Mouse (Mus musculus): Measurements from ENCODE around the gene Snw1. TPM values are rescaled to one million over a fixed set of nuclear protein-coding genes. Genes with fewer than 3 reads are reported as not detected.

Snw1 gene
- total RNA-seq, 2 experiments from 2014 or later = 15.9 to 55.0 TPM

Other genes starting within 250 kb of the Snw1 start
- not detected in 2 replicates for gene Noxred1, start 233.5 kb downstream of the Snw1 start, total RNA-seq (2015; ENCODE audit: low replicate concordance)
- gene Noxred1, start 233.5 kb downstream of the Snw1 start, total RNA-seq (2017; ENCODE audit: low replicate concordance) = not detected in 2 replicates
- 2.5 and 5.4 TPM in 2 replicates for gene Vipas39, start 206.0 kb downstream of the Snw1 start, total RNA-seq (2015; ENCODE audit: low replicate concordance)
- gene Vipas39, start 206.0 kb downstream of the Snw1 start, total RNA-seq (2017; ENCODE audit: low replicate concordance) = 1.4 and 9.1 TPM in 2 replicates
- gene Ahsa1, start 205.8 kb downstream of the Snw1 start, total RNA-seq (2015; ENCODE audit: low replicate concordance) = 22.7 and 28.5 TPM in 2 replicates
- gene Ahsa1, start 205.8 kb downstream of the Snw1 start, total RNA-seq (2017; ENCODE audit: low replicate concordance) = 58.2 and 58.3 TPM in 2 replicates
- not detected in 2 replicates for gene Ism2, start 172.6 kb downstream of the Snw1 start, total RNA-seq (2015; ENCODE audit: low replicate concordance)
- gene Ism2, start 172.6 kb downstream of the Snw1 start, total RNA-seq (2017; ENCODE audit: low replicate concordance) = not detected in 2 replicates
- 33.9 and 45.7 TPM in 2 replicates for gene Sptlc2, start 83.9 kb downstream of the Snw1 start, total RNA-seq (2015; ENCODE audit: low replicate concordance)
- gene Sptlc2, start 83.9 kb downstream of the Snw1 start, total RNA-seq (2017; ENCODE audit: low replicate concordance) = 20.4 and 40.2 TPM in 2 replicates
- gene Slirp, start 28.4 kb downstream of the Snw1 start, total RNA-seq (2015; ENCODE audit: low replicate concordance) = 16.3 and 35.7 TPM in 2 replicates
- gene Slirp, start 28.4 kb downstream of the Snw1 start, total RNA-seq (2017; ENCODE audit: low replicate concordance) = 3.3 and 34.5 TPM in 2 replicates
- gene Alkbh1, start 28.3 kb downstream of the Snw1 start, total RNA-seq (2015; ENCODE audit: low replicate concordance) = 7.2 and 20.5 TPM in 2 replicates
- 18.0 and 19.9 TPM in 2 replicates for gene Alkbh1, start 28.3 kb downstream of the Snw1 start, total RNA-seq (2017; ENCODE audit: low replicate concordance)
- gene Gm5788, start 22.4 kb upstream of the Snw1 start, total RNA-seq (2015; ENCODE audit: low replicate concordance) = not detected in 2 replicates
- not detected in 2 replicates for gene Gm5788, start 22.4 kb upstream of the Snw1 start, total RNA-seq (2017; ENCODE audit: low replicate concordance)
- gene Gm8300, start 42.0 kb upstream of the Snw1 start, total RNA-seq (2015; ENCODE audit: low replicate concordance) = not detected in 2 replicates
- gene Gm8300, start 42.0 kb upstream of the Snw1 start, total RNA-seq (2017; ENCODE audit: low replicate concordance) = not detected in 2 replicates
- gene Oog1, start 130.4 kb upstream of the Snw1 start, total RNA-seq (2015; ENCODE audit: low replicate concordance) = not detected in 2 replicates
- gene Oog1, start 130.4 kb upstream of the Snw1 start, total RNA-seq (2017; ENCODE audit: low replicate concordance) = not detected in 2 replicates
- gene Gm4027, start 146.6 kb upstream of the Snw1 start, total RNA-seq (2015; ENCODE audit: low replicate concordance) = not detected in 2 replicates
- not detected in 2 replicates for gene Gm4027, start 146.6 kb upstream of the Snw1 start, total RNA-seq (2017; ENCODE audit: low replicate concordance)
- gene Gm16381, start 172.3 kb upstream of the Snw1 start, total RNA-seq (2015; ENCODE audit: low replicate concordance) = not detected in 2 replicates
- gene Gm16381, start 172.3 kb upstream of the Snw1 start, total RNA-seq (2017; ENCODE audit: low replicate concordance) = not detected in 2 replicates

Data from erythroid progenitor cell, adult 5-6 weeks (primary cell).